Mouse (Mus musculus): ENCODE results near the gene Them7. TPM values are rescaled to one million over a fixed set of nuclear protein-coding genes. Genes with fewer than 3 reads are reported as not detected.

Gene Them7
- 0.63 and 0.90 TPM in 2 replicates for polyA plus RNA-seq (2015; fragmentation: Nextera tagmentation; extraction: Ambion mirVana)

GRCm38 (mm10) chr2:105224134-105224986 is at the start of gene Them7:
Gene Them7, plus strand, starts transcription at chr2:105224320.
- peak within 1 kb of the TSS; percentile 64 for H3K4me2 ChIP-seq
- WGBS: 8% methylated on average over 38 of the region's 38 CpGs
- 0 out of 2 replicates have a peak, but pooled peaks cover 4% of the 10 kb centered on the region for H3K27me3 ChIP-seq (replicated peaks)
- peaks cover 9% of the 10 kb centered on the region for H3K4me1 ChIP-seq
- H3K36me3 ChIP-seq: no peaks in the 10 kb centered on the region
- peak within 1 kb of the TSS; percentile 36 for H3K4me3 ChIP-seq (replicated peaks)
- no peaks in the 10 kb centered on the region for H3K9me3 ChIP-seq
- ATAC-seq (ENCODE audit: insufficient read depth, low FRiP score, low read depth): peak; percentile 67
- no peak within 1 kb of the TSS for H3K27ac ChIP-seq
- H3K9ac ChIP-seq: no peak within 1 kb of the TSS

GRCm38 (mm10) chr2:105178871-105179270 is 45.2 kb upstream of the Them7 start:
- Histone ChIP-seq H3K36me3 (no peaks in the 10 kb centered on the region), H3K27ac (no peak overlapping the region), H3K9ac (no peak overlapping the region), H3K4me1 (no peaks in the 10 kb centered on the region), H3K4me2 (no peak overlapping the region), H3K9me3 (no peaks in the 10 kb centered on the region), H3K27me3 (replicated peaks) (no peaks in the 10 kb centered on the region), H3K4me3 (replicated peaks) (no peak overlapping the region)
- 77% methylated on average over 12 of the region's 12 CpGs for WGBS
- ATAC-seq (ENCODE audit: insufficient read depth, low FRiP score, low read depth): no peak

- Histone ChIP-seq H3K4me2 (no peak overlapping the region), H3K4me3 (replicated peaks) (no peak overlapping the region), H3K4me1 (no peaks in the 10 kb centered on the region), H3K9me3 (no peaks in the 10 kb centered on the region), H3K27me3 (replicated peaks) (no peaks in the 10 kb centered on the region), H3K36me3 (no peaks in the 10 kb centered on the region), H3K9ac (no peak overlapping the region), H3K27ac (no peak overlapping the region)
- 26% methylated on average over 6 of the region's 6 CpGs for WGBS
- ATAC-seq (ENCODE audit: insufficient read depth, low FRiP score, low read depth): no peak
These were observed 41.6 kb upstream of the Them7 start for GRCm38 (mm10) chr2:105182501-105182900.

- Histone ChIP-seq H3K4me3 (replicated peaks) (no peak overlapping the region), H3K9ac (no peak overlapping the region), H3K9me3 (no peaks in the 10 kb centered on the region), H3K27ac (no peak overlapping the region), H3K27me3 (replicated peaks) (no peaks in the 10 kb centered on the region), H3K36me3 (no peaks in the 10 kb centered on the region), H3K4me1 (no peaks in the 10 kb centered on the region), H3K4me2 (no peak overlapping the region)
- no peak for ATAC-seq (ENCODE audit: insufficient read depth, low FRiP score, low read depth)
- 86% methylated on average over 3 of the region's 3 CpGs for WGBS
These were observed 39.0 kb upstream of the Them7 start for GRCm38 (mm10) chr2:105185140-105185539.

GRCm38 (mm10) chr2:105185768-105186529 is 38.2 kb upstream of the Them7 start:
- Histone ChIP-seq H3K27ac (no peak overlapping the region), H3K9me3 (no peaks in the 10 kb centered on the region), H3K4me1 (no peaks in the 10 kb centered on the region), H3K4me3 (replicated peaks) (no peak overlapping the region), H3K36me3 (no peaks in the 10 kb centered on the region), H3K9ac (no peak overlapping the region), H3K4me2 (no peak overlapping the region), H3K27me3 (replicated peaks) (no peaks in the 10 kb centered on the region)
- 80% methylated on average over 13 of the region's 13 CpGs for WGBS
- ATAC-seq (ENCODE audit: insufficient read depth, low FRiP score, low read depth): no peak

- Histone ChIP-seq H3K27me3 (replicated peaks) (no peaks in the 10 kb centered on the region), H3K36me3 (no peaks in the 10 kb centered on the region), H3K9me3 (no peaks in the 10 kb centered on the region), H3K4me3 (replicated peaks) (no peak overlapping the region), H3K4me1 (no peaks in the 10 kb centered on the region), H3K27ac (no peak overlapping the region), H3K4me2 (no peak overlapping the region), H3K9ac (no peak overlapping the region)
- no peak for ATAC-seq (ENCODE audit: insufficient read depth, low FRiP score, low read depth)
- 69% methylated on average over 5 of the region's 5 CpGs for WGBS
These were observed 37.5 kb upstream of the Them7 start for GRCm38 (mm10) chr2:105186591-105186990.

- 77% methylated on average over 10 of the region's 10 CpGs for WGBS
These were observed 35.9 kb upstream of the Them7 start for GRCm38 (mm10) chr2:105188182-105188581.

GRCm38 (mm10) chr2:105189352-105189751 is 34.8 kb upstream of the Them7 start:
- no peaks in the 10 kb centered on the region for H3K4me1 ChIP-seq
- H3K9me3 ChIP-seq: no peaks in the 10 kb centered on the region
- ATAC-seq (ENCODE audit: insufficient read depth, low FRiP score, low read depth): no peak
- no peak overlapping the region for H3K27ac ChIP-seq
- H3K4me3 ChIP-seq (replicated peaks): no peak overlapping the region
- no peaks in the 10 kb centered on the region for H3K27me3 ChIP-seq (replicated peaks)
- H3K36me3 ChIP-seq: no peaks in the 10 kb centered on the region
- 39% methylated on average over 5 of the region's 5 CpGs for WGBS
- H3K4me2 ChIP-seq: no peak overlapping the region
- H3K9ac ChIP-seq: no peak overlapping the region

More at GRCm38 (mm10) chr2:105188182-105188581, 35.9 kb upstream of the Them7 start:
- no peak for ATAC-seq (ENCODE audit: insufficient read depth, low FRiP score, low read depth)
- Histone ChIP-seq H3K4me1 (no peaks in the 10 kb centered on the region), H3K4me3 (replicated peaks) (no peak overlapping the region), H3K9ac (no peak overlapping the region), H3K9me3 (no peaks in the 10 kb centered on the region), H3K27me3 (replicated peaks) (no peaks in the 10 kb centered on the region), H3K4me2 (no peak overlapping the region), H3K36me3 (no peaks in the 10 kb centered on the region), H3K27ac (no peak overlapping the region)

- H3K9me3 ChIP-seq: no peaks in the 10 kb centered on the region
- 27% methylated on average over 8 of the region's 8 CpGs for WGBS
- ATAC-seq (ENCODE audit: insufficient read depth, low FRiP score, low read depth): no peak
These were observed 24.0 kb upstream of the Them7 start for GRCm38 (mm10) chr2:105200152-105200551.

GRCm38 (mm10) chr2:105206563-105207174 is 17.5 kb upstream of the Them7 start:
- Histone ChIP-seq H3K4me2 (no peak overlapping the region), H3K9ac (no peak overlapping the region), H3K4me1 (no peaks in the 10 kb centered on the region), H3K27me3 (replicated peaks) (no peaks in the 10 kb centered on the region), H3K36me3 (no peaks in the 10 kb centered on the region), H3K27ac (no peak overlapping the region), H3K4me3 (replicated peaks) (no peak overlapping the region), H3K9me3 (no peaks in the 10 kb centered on the region)
- no peak; the same call in 1 of the 2 replicates for ATAC-seq (ENCODE audit: insufficient read depth, low FRiP score, low read depth)
- 28% methylated on average over 9 of the region's 9 CpGs for whole genome bisulfite sequencing

More at GRCm38 (mm10) chr2:105200152-105200551, 24.0 kb upstream of the Them7 start:
- no peaks in the 10 kb centered on the region for H3K36me3 ChIP-seq
- H3K4me2 ChIP-seq: no peak overlapping the region
- no peaks in the 10 kb centered on the region for H3K27me3 ChIP-seq (replicated peaks)
- H3K9ac ChIP-seq: no peak overlapping the region
- no peak overlapping the region for H3K4me3 ChIP-seq (replicated peaks)
- no peak overlapping the region for H3K27ac ChIP-seq
- no peaks in the 10 kb centered on the region for H3K4me1 ChIP-seq

GRCm38 (mm10) chr2:105212839-105213238 is 11.3 kb upstream of the Them7 start:
- H3K9me3 ChIP-seq: no peaks in the 10 kb centered on the region
- H3K4me3 ChIP-seq (replicated peaks): no peak overlapping the region
- no peak overlapping the region for H3K9ac ChIP-seq
- H3K36me3 ChIP-seq: no peaks in the 10 kb centered on the region
- H3K4me1 ChIP-seq: no peaks in the 10 kb centered on the region
- no peak for ATAC-seq (ENCODE audit: insufficient read depth, low FRiP score, low read depth)
- no peak overlapping the region for H3K27ac ChIP-seq
- no peak overlapping the region for H3K4me2 ChIP-seq
- no peaks in the 10 kb centered on the region for H3K27me3 ChIP-seq (replicated peaks)
- WGBS: 52% methylated on average over 7 of the region's 7 CpGs

- Histone ChIP-seq H3K27ac (no peak overlapping the region), H3K36me3 (no peaks in the 10 kb centered on the region), H3K27me3 (replicated peaks) (no peaks in the 10 kb centered on the region), H3K9ac (no peak overlapping the region), H3K4me1 (no peaks in the 10 kb centered on the region), H3K4me3 (replicated peaks) (no peak overlapping the region), H3K4me2 (no peak overlapping the region), H3K9me3 (no peaks in the 10 kb centered on the region)
- WGBS: 35% methylated on average over 8 of the region's 8 CpGs
- ATAC-seq (ENCODE audit: insufficient read depth, low FRiP score, low read depth): no peak
These were observed 8.2 kb upstream of the Them7 start for GRCm38 (mm10) chr2:105215914-105216313.

Measured in stomach, embryonic 15.5 days (tissue).